Mouse (Mus musculus): ENCODE data around the gene Slc7a8. TPM values are rescaled to one million over a fixed set of nuclear protein-coding genes. Genes with fewer than 3 reads are reported as not detected.

The Slc7a8 gene
- polyA plus RNA-seq, 1 experiment from 2014 or later = 2.8 TPM

- Histone ChIP-seq H3K9me3 (ENCODE audit: control insufficient read depth, low read length) (no peaks in the 10 kb centered on the region), H3K4me3 (ENCODE audit: low read depth, low read length) (no peak overlapping the region), H3K4me1 (replicated peaks; ENCODE audit: control insufficient read depth, insufficient read depth, low read length) (peaks cover 2% of the 10 kb centered on the region; the same call in 1 of the 2 replicates), H3K4me2 (replicated peaks; ENCODE audit: low read depth, low read length) (no peak overlapping the region), H3K27ac (ENCODE audit: low read depth, low read length) (no peak overlapping the region), H3K36me3 (ENCODE audit: control insufficient read depth, insufficient read depth, low read length) (no peaks in the 10 kb centered on the region), H3K27me3 (ENCODE audit: control insufficient read depth, insufficient read depth, low read length) (no peaks in the 10 kb centered on the region), H3K9ac (ENCODE audit: low read depth, low read length) (no peak overlapping the region)
- DNase-seq (ENCODE audit: low spot score) = no peak
- no peak for ATAC-seq (ENCODE audit: low FRiP score)
- WGBS = 49% methylated on average over 16 of the region's 17 CpGs
Observed at GRCm38 (mm10) chr14:54706589-54707320, 75.0 kb downstream of the Slc7a8 start.

GRCm38 (mm10) chr14:54705844-54706243 is 75.9 kb downstream of the Slc7a8 start:
- no peak overlapping the region for H3K4me2 ChIP-seq (replicated peaks; ENCODE audit: low read depth, low read length)
- H3K4me3 ChIP-seq (ENCODE audit: low read depth, low read length) = no peak overlapping the region
- 56% methylated on average over 5 of the region's 5 CpGs for WGBS
- no peaks in the 10 kb centered on the region for H3K9me3 ChIP-seq (ENCODE audit: control insufficient read depth, low read length)
- ATAC-seq (ENCODE audit: low FRiP score) = no peak
- no peak for DNase-seq (ENCODE audit: low spot score)
- no peak overlapping the region for H3K27ac ChIP-seq (ENCODE audit: low read depth, low read length)
- H3K4me1 ChIP-seq (replicated peaks; ENCODE audit: control insufficient read depth, insufficient read depth, low read length) = peaks cover 2% of the 10 kb centered on the region; the same call in 1 of the 2 replicates
- no peaks in the 10 kb centered on the region for H3K27me3 ChIP-seq (ENCODE audit: control insufficient read depth, insufficient read depth, low read length)
- H3K36me3 ChIP-seq (ENCODE audit: control insufficient read depth, insufficient read depth, low read length) = no peaks in the 10 kb centered on the region
- no peak overlapping the region for H3K9ac ChIP-seq (ENCODE audit: low read depth, low read length)

GRCm38 (mm10) chr14:54703207-54703606 is 78.5 kb downstream of the Slc7a8 start:
- Histone ChIP-seq H3K27ac (ENCODE audit: low read depth, low read length) (no peak overlapping the region), H3K4me2 (replicated peaks; ENCODE audit: low read depth, low read length) (no peak overlapping the region), H3K27me3 (ENCODE audit: control insufficient read depth, insufficient read depth, low read length) (no peaks in the 10 kb centered on the region), H3K36me3 (ENCODE audit: control insufficient read depth, insufficient read depth, low read length) (no peaks in the 10 kb centered on the region), H3K4me1 (replicated peaks; ENCODE audit: control insufficient read depth, insufficient read depth, low read length) (peaks cover 2% of the 10 kb centered on the region; the same call in 1 of the 2 replicates), H3K9ac (ENCODE audit: low read depth, low read length) (no peak overlapping the region), H3K9me3 (ENCODE audit: control insufficient read depth, low read length) (no peaks in the 10 kb centered on the region), H3K4me3 (ENCODE audit: low read depth, low read length) (no peak overlapping the region)
- no peak for DNase-seq (ENCODE audit: low spot score)
- no peak for ATAC-seq (ENCODE audit: low FRiP score)
- 66% methylated on average over 10 of the region's 10 CpGs for WGBS

GRCm38 (mm10) chr14:54701298-54701697 is 80.4 kb downstream of the Slc7a8 start:
- ATAC-seq (ENCODE audit: low FRiP score) (no peak), DNase-seq (ENCODE audit: low spot score) (peak; percentile 86)
- no peaks in the 10 kb centered on the region for H3K9me3 ChIP-seq (ENCODE audit: control insufficient read depth, low read length)
- H3K9ac ChIP-seq (ENCODE audit: low read depth, low read length) = no peak overlapping the region
- H3K4me2 ChIP-seq (replicated peaks; ENCODE audit: low read depth, low read length) = no peak overlapping the region
- H3K27me3 ChIP-seq (ENCODE audit: control insufficient read depth, insufficient read depth, low read length) = no peaks in the 10 kb centered on the region
- H3K27ac ChIP-seq (ENCODE audit: low read depth, low read length) = no peak overlapping the region
- 17% methylated on average over 6 of the region's 6 CpGs for WGBS
- no peak overlapping the region for H3K4me3 ChIP-seq (ENCODE audit: low read depth, low read length)
- H3K4me1 ChIP-seq (replicated peaks; ENCODE audit: control insufficient read depth, insufficient read depth, low read length) = no peaks in the 10 kb centered on the region
- no peaks in the 10 kb centered on the region for H3K36me3 ChIP-seq (ENCODE audit: control insufficient read depth, insufficient read depth, low read length)

- 48% methylated on average over 3 of the region's 3 CpGs for WGBS
- Histone ChIP-seq H3K4me2 (replicated peaks; ENCODE audit: low read depth, low read length) (no peak overlapping the region), H3K9ac (ENCODE audit: low read depth, low read length) (no peak overlapping the region), H3K27me3 (ENCODE audit: control insufficient read depth, insufficient read depth, low read length) (no peaks in the 10 kb centered on the region), H3K4me3 (ENCODE audit: low read depth, low read length) (no peak overlapping the region), H3K9me3 (ENCODE audit: control insufficient read depth, low read length) (no peaks in the 10 kb centered on the region), H3K36me3 (ENCODE audit: control insufficient read depth, insufficient read depth, low read length) (no peaks in the 10 kb centered on the region), H3K27ac (ENCODE audit: low read depth, low read length) (no peak overlapping the region), H3K4me1 (replicated peaks; ENCODE audit: control insufficient read depth, insufficient read depth, low read length) (no peaks in the 10 kb centered on the region)
- DNase-seq (ENCODE audit: low spot score) (no peak), ATAC-seq (ENCODE audit: low FRiP score) (no peak)
Observed at GRCm38 (mm10) chr14:54699586-54699985, 82.2 kb downstream of the Slc7a8 start.

- no peak for DNase-seq (ENCODE audit: low spot score)
- no peaks in the 10 kb centered on the region for H3K9me3 ChIP-seq (ENCODE audit: control insufficient read depth, low read length)
- H3K27me3 ChIP-seq (ENCODE audit: control insufficient read depth, insufficient read depth, low read length) = no peaks in the 10 kb centered on the region
- no peaks in the 10 kb centered on the region for H3K4me1 ChIP-seq (replicated peaks; ENCODE audit: control insufficient read depth, insufficient read depth, low read length)
- H3K36me3 ChIP-seq (ENCODE audit: control insufficient read depth, insufficient read depth, low read length) = no peaks in the 10 kb centered on the region
- H3K9ac ChIP-seq (ENCODE audit: low read depth, low read length) = no peak within 1 kb of the TSS
- no peak within 1 kb of the TSS for H3K4me2 ChIP-seq (replicated peaks; ENCODE audit: low read depth, low read length)
- no peak for ATAC-seq (ENCODE audit: low FRiP score)
- H3K4me3 ChIP-seq (ENCODE audit: low read depth, low read length) = no peak within 1 kb of the TSS
- whole genome bisulfite sequencing = 72% methylated on average over 4 of the region's 4 CpGs
- no peak within 1 kb of the TSS for H3K27ac ChIP-seq (ENCODE audit: low read depth, low read length)
Observed at GRCm38 (mm10) chr14:54698733-54699132, 83.0 kb downstream of the Slc7a8 start, which contains the start of gene Gm29776. Gene Gm29776, minus strand, starts transcription at chr14:54698833.

- WGBS = 88% methylated on average over 4 of the region's 4 CpGs
- no peak for DNase-seq (ENCODE audit: low spot score)
- Histone ChIP-seq H3K9me3 (ENCODE audit: control insufficient read depth, low read length) (no peaks in the 10 kb centered on the region), H3K27me3 (ENCODE audit: control insufficient read depth, insufficient read depth, low read length) (no peaks in the 10 kb centered on the region), H3K4me1 (replicated peaks; ENCODE audit: control insufficient read depth, insufficient read depth, low read length) (no peaks in the 10 kb centered on the region), H3K36me3 (ENCODE audit: control insufficient read depth, insufficient read depth, low read length) (no peaks in the 10 kb centered on the region), H3K4me2 (replicated peaks; ENCODE audit: low read depth, low read length) (no peak overlapping the region), H3K4me3 (ENCODE audit: low read depth, low read length) (no peak overlapping the region), H3K27ac (ENCODE audit: low read depth, low read length) (no peak overlapping the region), H3K9ac (ENCODE audit: low read depth, low read length) (no peak overlapping the region)
- no peak for ATAC-seq (ENCODE audit: low FRiP score)
Observed at GRCm38 (mm10) chr14:54696752-54697151, 85.0 kb downstream of the Slc7a8 start.

GRCm38 (mm10) chr14:54695042-54695441 is 86.7 kb downstream of the Slc7a8 start:
- H3K4me2 ChIP-seq (replicated peaks; ENCODE audit: low read depth, low read length) = no peak overlapping the region
- H3K27ac ChIP-seq (ENCODE audit: low read depth, low read length) = no peak overlapping the region
- H3K9ac ChIP-seq (ENCODE audit: low read depth, low read length) = no peak overlapping the region
- no peaks in the 10 kb centered on the region for H3K4me1 ChIP-seq (replicated peaks; ENCODE audit: control insufficient read depth, insufficient read depth, low read length)
- DNase-seq (ENCODE audit: low spot score) (no peak), ATAC-seq (ENCODE audit: low FRiP score) (no peak)
- 0 out of 2 replicates have a peak, but pooled peaks cover 7% of the 10 kb centered on the region for H3K36me3 ChIP-seq (ENCODE audit: control insufficient read depth, insufficient read depth, low read length)
- no peaks in the 10 kb centered on the region for H3K9me3 ChIP-seq (ENCODE audit: control insufficient read depth, low read length)
- no peaks in the 10 kb centered on the region for H3K27me3 ChIP-seq (ENCODE audit: control insufficient read depth, insufficient read depth, low read length)
- WGBS = 86% methylated on average over 6 of the region's 6 CpGs
- H3K4me3 ChIP-seq (ENCODE audit: low read depth, low read length) = no peak overlapping the region

- no peak for DNase-seq (ENCODE audit: low spot score)
- 5% methylated on average over 8 of the region's 8 CpGs for WGBS
- Histone ChIP-seq H3K4me3 (ENCODE audit: low read depth, low read length) (peak overlapping the region; percentile 84), H3K36me3 (ENCODE audit: control insufficient read depth, insufficient read depth, low read length) (0 out of 2 replicates have a peak, but pooled peaks cover 7% of the 10 kb centered on the region), H3K4me2 (replicated peaks; ENCODE audit: low read depth, low read length) (peak overlapping the region; percentile 67), H3K9me3 (ENCODE audit: control insufficient read depth, low read length) (no peaks in the 10 kb centered on the region), H3K4me1 (replicated peaks; ENCODE audit: control insufficient read depth, insufficient read depth, low read length) (no peaks in the 10 kb centered on the region; the same call in 1 of the 2 replicates), H3K9ac (ENCODE audit: low read depth, low read length) (peak overlapping the region; percentile 76), H3K27me3 (ENCODE audit: control insufficient read depth, insufficient read depth, low read length) (no peaks in the 10 kb centered on the region), H3K27ac (ENCODE audit: low read depth, low read length) (no peak overlapping the region)
- no peak for ATAC-seq (ENCODE audit: low FRiP score)
Observed at GRCm38 (mm10) chr14:54687251-54687650, 94.5 kb downstream of the Slc7a8 start.
